Mouse (Mus musculus) forelimb bud, embryonic 11.5 days (tissue): ENCODE results near the gene Dlg1.

ENCODE experiments used
- DNase-seq: peaks from one replicate; pipeline ENCODE4 v3.0.0-alpha.2; 2012; ENCODE audit warnings: low read depth, low spot score

Dlg1 gene

GRCm38 (mm10) chr16:31903239-31903638, 240.0 kb downstream of the Dlg1 start:
- no peak for DNase-seq

DNA sequence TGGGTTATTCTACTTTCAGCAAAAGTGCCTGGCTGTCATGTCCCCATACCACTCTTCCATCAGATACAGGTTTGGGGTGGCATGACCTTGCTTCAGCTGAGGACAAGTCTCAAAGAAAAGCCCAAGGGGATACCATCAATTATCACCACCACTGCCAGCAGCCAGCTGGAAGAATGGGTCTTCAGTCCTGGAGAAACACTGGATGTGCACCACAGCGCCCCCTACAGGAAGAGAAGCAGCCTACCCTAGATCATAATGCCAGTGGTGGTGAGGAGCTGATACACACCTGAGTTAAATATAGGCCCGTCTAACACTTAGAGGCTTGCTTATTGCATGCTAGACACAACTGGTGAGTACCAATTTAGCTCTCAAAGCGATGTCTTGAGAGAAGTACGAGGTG, 242.1 kb downstream of the Dlg1 start:
- no peak for DNase-seq

GRCm38 (mm10) chr16:31905891-31906825, 242.9 kb downstream of the Dlg1 start:
- DNase-seq = no peak

- no peak for DNase-seq
Observed at GRCm38 (mm10) chr16:31906896-31907295, 243.7 kb downstream of the Dlg1 start.

- DNase-seq = no peak
Observed at GRCm38 (mm10) chr16:31908959-31909358, 245.7 kb downstream of the Dlg1 start.

DNA sequence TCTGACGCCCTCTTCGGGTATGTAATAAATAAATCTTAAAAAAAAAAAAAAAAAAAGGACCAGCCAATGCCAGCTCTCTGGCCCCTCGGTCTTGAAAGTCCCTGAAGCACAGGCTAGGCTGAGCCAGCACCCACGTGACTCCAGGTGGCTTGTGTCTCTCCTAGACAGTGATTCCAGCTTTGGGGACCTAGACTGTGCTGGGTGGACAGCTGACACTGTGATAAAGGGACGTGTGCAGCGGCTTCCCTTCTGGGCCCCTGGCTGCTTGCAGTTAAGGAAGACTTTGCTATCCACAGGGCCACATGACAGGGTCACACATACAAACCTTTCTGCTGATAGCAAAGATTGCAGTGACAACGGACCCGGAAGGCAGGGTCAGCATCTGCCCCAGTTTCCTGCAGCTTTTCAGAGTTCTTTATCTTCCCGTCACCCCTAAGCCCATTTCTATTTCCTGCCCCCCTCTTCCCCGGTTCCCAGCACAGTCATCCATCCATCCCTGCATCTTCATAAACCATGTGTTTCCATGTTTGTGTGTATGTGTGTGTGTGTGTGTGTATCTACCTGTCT, 247.1 kb downstream of the Dlg1 start:
- no peak for DNase-seq

DNA sequence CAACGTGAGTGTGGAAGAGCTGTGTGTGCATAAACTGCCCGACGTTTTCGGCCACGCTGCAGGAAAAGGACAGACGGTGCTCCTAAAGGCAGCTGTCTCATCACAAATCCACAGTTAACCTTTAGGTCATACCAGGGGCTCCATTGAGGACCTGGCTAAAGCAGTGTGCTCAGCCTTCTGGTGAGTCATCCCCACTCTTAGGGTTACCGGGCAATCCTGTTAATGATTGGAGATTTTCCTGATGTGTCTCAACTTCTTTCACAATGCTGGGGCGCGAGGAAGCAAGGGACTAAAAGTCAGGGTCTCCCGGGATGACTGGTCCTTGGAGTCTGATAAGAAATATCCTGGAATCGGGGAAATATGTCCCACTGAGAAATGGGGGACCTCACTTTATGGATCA, 254.5 kb downstream of the Dlg1 start:
- no peak for DNase-seq

DNA sequence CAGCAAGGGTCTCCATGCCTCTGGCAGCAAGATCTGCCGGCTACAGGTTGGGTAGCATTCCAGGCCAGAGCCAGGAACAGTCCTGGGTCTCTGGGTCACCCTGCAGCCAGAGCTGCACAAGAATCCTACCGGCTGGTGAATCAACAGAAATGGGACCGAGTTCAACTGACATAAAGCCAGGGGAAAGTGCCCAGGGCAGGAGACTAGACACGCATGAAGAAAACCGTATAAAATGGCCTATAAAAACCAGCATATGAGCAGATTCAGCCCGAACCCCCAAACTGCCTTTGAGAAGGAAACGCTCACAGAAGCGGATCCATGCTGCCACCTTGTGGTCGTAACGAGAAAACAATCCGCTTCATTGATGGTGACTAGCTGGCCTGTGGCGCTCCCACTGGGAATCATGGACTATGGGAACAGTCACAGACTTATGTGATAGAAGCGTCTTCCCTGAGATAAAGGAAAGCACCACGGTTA, 255.0 kb downstream of the Dlg1 start:
- peak; percentile 88 for DNase-seq

DNA sequence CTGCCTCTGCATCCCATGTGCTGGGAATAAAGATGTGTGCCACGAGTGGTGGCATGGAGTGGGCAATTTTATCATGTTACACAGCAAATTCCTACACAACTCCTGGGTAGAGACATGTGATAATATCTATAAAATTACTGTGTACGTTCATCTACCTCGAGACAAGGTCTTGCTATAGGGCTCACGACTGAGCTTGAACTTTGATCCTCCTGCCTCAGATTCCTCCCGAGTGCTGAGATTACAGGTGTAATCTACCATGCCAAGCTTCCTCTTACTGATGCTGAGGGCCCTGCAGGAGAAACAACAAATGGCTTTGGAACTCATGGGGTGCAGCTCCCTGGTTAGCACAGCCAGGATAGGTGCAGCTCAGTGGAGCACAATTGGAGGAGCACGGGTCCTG, 261.1 kb downstream of the Dlg1 start:
- no peak for DNase-seq
